Mouse (Mus musculus) thymus, postnatal 25 days (tissue): ENCODE results near the gene Olfr187.
"Not testable (repeated sequence)": the region's sequence is repeated elsewhere in the genome, so short reads cannot be mapped to it uniquely, and the experiment has no call there.

Experiments used
- DNase-seq: peaks from one replicate; pipeline ENCODE4 v3.0.0; 2022

Gene Olfr187

GRCm38 (mm10) chr16:59039710-59040109, at the start of gene Olfr187:
Gene Olfr187 (minus strand): TSS chr16:59039767.
- no peak for DNase-seq

GRCm38 (mm10) chr16:59081113-59081512, 41.5 kb upstream of the Olfr187 start:
- DNase-seq: not testable (repeated sequence)

GRCm38 (mm10) chr16:59077905-59078304, 38.3 kb upstream of the Olfr187 start, which contains the start of gene Olfr190:
Gene Olfr190 (minus strand): TSS chr16:59078005.
- DNase-seq: no peak

GRCm38 (mm10) chr16:59073520-59073919, 34.0 kb upstream of the Olfr187 start:
- DNase-seq: no peak

- no peak for DNase-seq
Observed at GRCm38 (mm10) chr16:59071755-59072154, 32.2 kb upstream of the Olfr187 start.

- DNase-seq: not testable (repeated sequence)
Observed at GRCm38 (mm10) chr16:59062411-59062810, 22.8 kb upstream of the Olfr187 start.

GRCm38 (mm10) chr16:59049286-59049685, 9.7 kb upstream of the Olfr187 start:
- DNase-seq: not testable (repeated sequence)

GRCm38 (mm10) chr16:59048860-59049259, 9.3 kb upstream of the Olfr187 start:
- DNase-seq: no peak

- DNase-seq: no peak
Observed at GRCm38 (mm10) chr16:59047579-59047978, 8.0 kb upstream of the Olfr187 start.

GRCm38 (mm10) chr16:59045835-59046234, 6.3 kb upstream of the Olfr187 start:
- DNase-seq: no peak

GRCm38 (mm10) chr16:59030191-59030590, 9.4 kb downstream of the Olfr187 start, which contains the start of gene Olfr186:
Gene Olfr186 (minus strand): TSS chr16:59030291.
- no peak for DNase-seq

GRCm38 (mm10) chr16:59013357-59014018, 26.1 kb downstream of the Olfr187 start:
- DNase-seq: no peak

- no peak for DNase-seq
Observed at GRCm38 (mm10) chr16:59007146-59007545, 32.4 kb downstream of the Olfr187 start.

GRCm38 (mm10) chr16:58995057-58995456, 44.5 kb downstream of the Olfr187 start, which contains the start of gene Olfr183:
Gene Olfr183 (plus strand): TSS chr16:58995357.
- DNase-seq: no peak
